Mouse (Mus musculus): ENCODE results near the gene Stk4. TPM values are rescaled to one million over a fixed set of nuclear protein-coding genes. Genes with fewer than 3 reads are reported as not detected.

Gene Stk4
- polyA plus RNA-seq, 1 experiment from 2014 or later: 26.5 TPM

Other genes with a start within 250 kb of the Stk4 start
- gene Ccn5, start 249.5 kb upstream of the Stk4 start, polyA plus RNA-seq (2014; fragmentation: Nextera tagmentation; extraction: Ambion mirVana): 0.71 TPM in 1 of 2 replicates, not detected in the other
- gene Kcnk15, start 216.7 kb upstream of the Stk4 start, polyA plus RNA-seq (2014; fragmentation: Nextera tagmentation; extraction: Ambion mirVana): not detected in 2 replicates
- 0.15 and 0.25 TPM in 2 replicates for gene Rims4, start 151.6 kb upstream of the Stk4 start, polyA plus RNA-seq (2014; fragmentation: Nextera tagmentation; extraction: Ambion mirVana)
- 332 and 344 TPM in 2 replicates for gene Ywhab, start 75.4 kb upstream of the Stk4 start, polyA plus RNA-seq (2014; fragmentation: Nextera tagmentation; extraction: Ambion mirVana)
- 1.4 and 2.2 TPM in 2 replicates for gene Pabpc1l, start 44.9 kb upstream of the Stk4 start, polyA plus RNA-seq (2014; fragmentation: Nextera tagmentation; extraction: Ambion mirVana)
- gene Tomm34, start 847 bp downstream of the Stk4 start, polyA plus RNA-seq (2014; fragmentation: Nextera tagmentation; extraction: Ambion mirVana): 60.5 and 61.0 TPM in 2 replicates
- gene Kcns1, start 100.8 kb downstream of the Stk4 start, polyA plus RNA-seq (2014; fragmentation: Nextera tagmentation; extraction: Ambion mirVana): 0.07 and 0.20 TPM in 2 replicates
- gene Wfdc5, start 112.4 kb downstream of the Stk4 start, polyA plus RNA-seq (2014; fragmentation: Nextera tagmentation; extraction: Ambion mirVana): not detected in 2 replicates
- gene Wfdc12, start 120.3 kb downstream of the Stk4 start, polyA plus RNA-seq (2014; fragmentation: Nextera tagmentation; extraction: Ambion mirVana): not detected in 2 replicates
- not detected in 2 replicates for gene Wfdc15a, start 129.8 kb downstream of the Stk4 start, polyA plus RNA-seq (2014; fragmentation: Nextera tagmentation; extraction: Ambion mirVana)
- gene Wfdc15b, start 151.3 kb downstream of the Stk4 start, polyA plus RNA-seq (2014; fragmentation: Nextera tagmentation; extraction: Ambion mirVana): not detected in 2 replicates
- not detected in 2 replicates for gene Svs2, start 168.1 kb downstream of the Stk4 start, polyA plus RNA-seq (2014; fragmentation: Nextera tagmentation; extraction: Ambion mirVana)
- not detected in 2 replicates for gene Svs3b, start 186.3 kb downstream of the Stk4 start, polyA plus RNA-seq (2014; fragmentation: Nextera tagmentation; extraction: Ambion mirVana)
- gene Svs4, start 208.1 kb downstream of the Stk4 start, polyA plus RNA-seq (2014; fragmentation: Nextera tagmentation; extraction: Ambion mirVana): not detected in 2 replicates
- not detected in 2 replicates for gene Svs3a, start 218.9 kb downstream of the Stk4 start, polyA plus RNA-seq (2014; fragmentation: Nextera tagmentation; extraction: Ambion mirVana)
- gene Svs6, start 246.4 kb downstream of the Stk4 start, polyA plus RNA-seq (2014; fragmentation: Nextera tagmentation; extraction: Ambion mirVana): not detected in 2 replicates

Data from embryonic facial prominence, embryonic 11.5 days (tissue).